Mouse (Mus musculus) testis, adult 2 months (tissue): ENCODE results near the gene Rwdd3. TPM values are rescaled to one million over a fixed set of nuclear protein-coding genes. Genes with fewer than 3 reads are reported as not detected.

Experiments used
- H3K27ac ChIP-seq: fragments of 200-500 bp; 2 replicates; pipeline ENCODE4 v1.5.1; 2012; ENCODE audit warnings: low read depth, low read length; ENCODE audit not compliant: control insufficient read depth, insufficient read depth
- H3K27me3 ChIP-seq: fragments of 200-500 bp; 2 replicates; pipeline ENCODE4 v1.6.1; 2012; ENCODE audit warnings: mild to moderate bottlenecking, low read length, moderate library complexity; ENCODE audit not compliant: control insufficient read depth, insufficient read depth
- H3K36me3 ChIP-seq: fragments of 200-500 bp; 2 replicates; pipeline ENCODE4 v1.6.1; 2012; ENCODE audit warnings: mild to moderate bottlenecking, low read length; ENCODE audit not compliant: control insufficient read depth, insufficient read depth
- H3K4me1 ChIP-seq: fragments of 200-500 bp; 2 replicates; pipeline ENCODE4 v1.6.1; 2012; ENCODE audit warnings: low read length; ENCODE audit not compliant: control insufficient read depth, insufficient read depth
- H3K4me3 ChIP-seq: fragments of 200-500 bp; 2 replicates; pipeline ENCODE4 v1.5.1; 2012; ENCODE audit warnings: low read depth, mild to moderate bottlenecking, low read length, moderate library complexity, mixed read lengths; ENCODE audit not compliant: control insufficient read depth
- CTCF ChIP-seq: fragments of 200-500 bp; IDR thresholded peaks from 2 replicates; pipeline ENCODE4 v1.5.1; 2012; ENCODE audit warnings: low read depth, mild to moderate bottlenecking, inconsistent platforms, low read length, moderate library complexity; ENCODE audit not compliant: control insufficient read depth, insufficient read depth, insufficient replicate concordance
- POLR2A ChIP-seq: fragments of 200-500 bp; IDR thresholded peaks from 2 replicates; pipeline ENCODE4 v1.6.1; 2012; ENCODE audit warnings: low read depth, mild to moderate bottlenecking, inconsistent platforms, low read length, moderate library complexity; ENCODE audit not compliant: control insufficient read depth
- polyA plus RNA-seq: library from polyadenylated mRNA; depleted of rRNA; stranded (reverse); fragments of >200 nt; gene quantifications from 2 replicates; pipeline ENCODE4 v1.2.3, GENCODE M21; 2012

The Rwdd3 gene
- polyA plus RNA-seq, 1 experiment = 1.8 TPM

DNA sequence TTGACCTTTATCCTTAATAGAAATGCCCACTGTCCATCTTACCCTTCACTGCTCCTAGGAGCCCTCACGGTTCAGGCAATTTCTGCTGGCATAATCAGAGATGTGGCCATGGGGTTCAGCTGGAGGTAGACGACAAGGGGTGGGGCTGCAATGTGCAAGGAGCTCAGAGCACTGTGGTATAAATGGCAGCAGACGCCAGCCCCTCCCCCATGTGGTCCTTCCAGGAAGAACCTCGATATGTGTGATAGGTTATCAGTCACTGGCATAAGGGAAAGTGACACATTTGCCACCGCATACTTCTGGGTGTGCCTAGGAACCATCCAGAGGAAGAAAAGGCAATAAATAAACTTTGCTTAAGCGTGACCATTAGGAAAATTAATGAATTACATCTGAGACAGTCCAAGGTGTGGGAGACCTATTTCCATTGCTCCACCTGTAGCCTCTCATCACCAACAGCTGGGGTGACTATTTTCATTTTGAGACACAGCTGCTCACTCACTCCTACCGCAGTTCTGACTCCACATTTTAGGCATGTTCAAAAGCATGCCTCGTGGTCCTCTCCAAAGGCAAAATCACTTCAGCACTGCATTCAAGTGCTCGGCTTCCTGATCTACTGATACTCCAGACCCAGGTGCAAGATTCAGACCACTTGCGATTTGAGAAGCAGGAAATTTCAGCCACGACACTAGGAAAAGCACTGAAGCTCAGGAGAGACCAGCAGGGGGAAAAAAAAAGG lies 29.7 kb upstream of the Rwdd3 start:
- H3K27ac ChIP-seq = no peak overlapping the region
- no peak overlapping the region for H3K4me3 ChIP-seq
- peaks cover under 1% of the 10 kb centered on the region; the same call in 1 of the 2 replicates for H3K4me1 ChIP-seq
- no peak for TF ChIP-seq CTCF
- TF ChIP-seq POLR2A = no peak
- no peaks in the 10 kb centered on the region for H3K36me3 ChIP-seq
- no peaks in the 10 kb centered on the region for H3K27me3 ChIP-seq

DNA sequence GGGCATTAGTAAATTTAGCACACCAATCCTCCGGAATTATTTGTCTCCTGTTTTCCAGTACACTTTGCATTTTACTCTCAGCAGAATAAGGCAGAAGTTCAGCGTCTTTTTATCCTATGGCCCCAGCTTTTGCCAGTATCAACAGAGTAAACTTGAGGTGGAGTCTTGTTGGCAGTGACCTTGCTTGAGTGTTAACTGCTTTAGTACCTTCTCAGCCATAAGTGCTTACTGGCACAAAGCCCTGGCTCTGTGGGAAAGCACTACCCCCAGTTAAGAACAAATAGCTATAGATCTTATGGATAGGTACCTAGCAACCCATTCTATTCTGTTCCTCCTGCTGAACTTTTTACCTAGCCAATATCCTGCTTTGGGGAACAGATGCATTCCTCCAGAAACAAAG lies 17.7 kb upstream of the Rwdd3 start:
- no peak for TF ChIP-seq CTCF
- TF ChIP-seq POLR2A = no peak
- Histone ChIP-seq H3K4me3 (no peak overlapping the region), H3K36me3 (no peaks in the 10 kb centered on the region)

DNA sequence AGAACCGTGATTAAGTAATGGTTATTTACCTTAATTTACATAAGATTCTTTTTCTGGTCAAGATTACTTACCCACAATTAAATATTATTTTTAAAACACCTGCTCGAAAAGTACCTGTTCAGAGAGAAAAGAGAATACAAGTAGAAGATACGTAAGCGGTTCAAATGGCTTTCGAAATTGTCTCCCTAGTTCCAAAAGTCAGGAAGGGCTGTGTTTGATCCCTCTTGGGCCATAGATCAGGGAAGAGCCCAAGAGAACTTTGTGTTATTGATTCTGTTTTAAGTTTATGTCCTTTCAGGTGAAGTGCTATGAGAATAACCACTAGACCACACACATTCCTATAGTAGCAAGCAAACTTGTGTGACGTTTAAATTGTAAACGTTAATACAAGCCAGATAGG lies 16.0 kb upstream of the Rwdd3 start:
- no peak overlapping the region for H3K27ac ChIP-seq
- no peaks in the 10 kb centered on the region for H3K27me3 ChIP-seq
- peaks cover 4% of the 10 kb centered on the region; the same call in 1 of the 2 replicates for H3K4me1 ChIP-seq
- no peak for TF ChIP-seq POLR2A
- no peak for TF ChIP-seq CTCF
- no peaks in the 10 kb centered on the region for H3K36me3 ChIP-seq
- H3K4me3 ChIP-seq = no peak overlapping the region

More for the DNA sequence above, 17.7 kb upstream of the Rwdd3 start:
- H3K27me3 ChIP-seq = no peaks in the 10 kb centered on the region
- peaks cover 4% of the 10 kb centered on the region; the same call in 1 of the 2 replicates for H3K4me1 ChIP-seq
- H3K27ac ChIP-seq = no peak overlapping the region

DNA sequence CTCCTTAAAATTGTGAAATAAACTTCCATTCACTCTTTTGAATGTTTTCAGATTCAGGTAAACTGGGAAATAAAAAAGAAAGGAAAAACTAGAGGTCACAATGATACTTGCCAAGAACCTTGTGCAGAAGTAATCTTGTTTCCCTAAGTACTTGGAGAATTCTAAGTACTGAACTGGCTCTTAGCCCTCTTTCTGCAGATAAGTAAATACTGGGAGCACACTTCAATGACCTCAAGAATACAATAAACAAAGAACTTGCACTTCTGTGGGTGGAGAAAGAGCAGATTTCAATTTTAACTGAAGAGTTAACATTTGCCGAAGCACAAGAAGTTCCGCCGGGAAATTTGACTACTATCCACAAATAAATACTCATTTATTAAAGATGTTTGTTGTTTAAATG lies 15.4 kb upstream of the Rwdd3 start:
- no peak overlapping the region for H3K4me3 ChIP-seq
- H3K4me1 ChIP-seq = peaks cover 4% of the 10 kb centered on the region; the same call in 1 of the 2 replicates
- H3K27ac ChIP-seq = no peak overlapping the region
- TF ChIP-seq CTCF (no peak), POLR2A (no peak)
- no peaks in the 10 kb centered on the region for H3K36me3 ChIP-seq
- H3K27me3 ChIP-seq = no peaks in the 10 kb centered on the region

DNA sequence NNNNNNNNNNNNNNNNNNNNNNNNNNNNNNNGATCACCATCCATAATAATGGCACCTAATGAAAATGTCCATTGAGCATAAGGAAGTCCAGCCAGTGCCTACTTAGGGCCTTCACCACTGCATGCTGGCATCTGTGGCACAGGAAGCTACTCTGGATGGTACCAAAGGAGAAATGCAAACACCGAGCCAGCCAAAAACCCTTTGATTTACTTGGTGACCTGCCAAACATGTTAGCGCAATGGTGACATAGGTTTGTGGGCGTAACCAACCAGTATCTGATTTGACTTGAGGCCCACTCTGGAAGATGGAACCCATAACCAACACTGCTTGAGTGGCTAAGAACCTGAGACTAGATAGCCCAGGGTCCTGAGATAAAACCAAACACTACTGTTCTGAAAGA lies 13.7 kb upstream of the Rwdd3 start:
- H3K4me3 ChIP-seq = no peak overlapping the region
- no peak overlapping the region for H3K27ac ChIP-seq
- H3K36me3 ChIP-seq = no peaks in the 10 kb centered on the region
- TF ChIP-seq CTCF (no peak), POLR2A (no peak)
- no peaks in the 10 kb centered on the region for H3K27me3 ChIP-seq
- H3K4me1 ChIP-seq = peaks cover under 1% of the 10 kb centered on the region; the same call in 1 of the 2 replicates

DNA sequence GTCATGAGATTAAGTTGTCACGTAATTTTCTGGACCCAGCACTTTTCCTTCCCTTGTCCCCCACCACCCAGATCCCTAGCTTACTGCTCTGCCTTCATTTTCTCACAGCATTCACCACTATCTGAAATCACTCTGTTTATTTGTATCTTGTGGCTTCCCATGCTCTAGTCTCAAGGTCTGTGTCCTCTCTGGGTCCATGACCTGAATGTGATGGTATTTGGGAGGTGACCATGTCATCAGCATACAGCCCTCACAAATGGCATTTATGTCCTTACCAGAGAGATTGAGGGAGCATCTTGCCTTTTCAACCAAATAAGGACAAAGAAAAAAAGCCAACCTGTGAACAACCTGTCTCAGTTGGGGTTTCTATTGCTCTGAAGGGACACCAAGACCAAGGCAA lies 4.5 kb upstream of the Rwdd3 start:
- Histone ChIP-seq H3K27me3 (no peaks in the 10 kb centered on the region), H3K27ac (no peak overlapping the region), H3K4me3 (no peak overlapping the region), H3K4me1 (no peaks in the 10 kb centered on the region; the same call in 1 of the 2 replicates), H3K36me3 (no peaks in the 10 kb centered on the region)
- no peak for TF ChIP-seq POLR2A
- TF ChIP-seq CTCF = no peak

DNA sequence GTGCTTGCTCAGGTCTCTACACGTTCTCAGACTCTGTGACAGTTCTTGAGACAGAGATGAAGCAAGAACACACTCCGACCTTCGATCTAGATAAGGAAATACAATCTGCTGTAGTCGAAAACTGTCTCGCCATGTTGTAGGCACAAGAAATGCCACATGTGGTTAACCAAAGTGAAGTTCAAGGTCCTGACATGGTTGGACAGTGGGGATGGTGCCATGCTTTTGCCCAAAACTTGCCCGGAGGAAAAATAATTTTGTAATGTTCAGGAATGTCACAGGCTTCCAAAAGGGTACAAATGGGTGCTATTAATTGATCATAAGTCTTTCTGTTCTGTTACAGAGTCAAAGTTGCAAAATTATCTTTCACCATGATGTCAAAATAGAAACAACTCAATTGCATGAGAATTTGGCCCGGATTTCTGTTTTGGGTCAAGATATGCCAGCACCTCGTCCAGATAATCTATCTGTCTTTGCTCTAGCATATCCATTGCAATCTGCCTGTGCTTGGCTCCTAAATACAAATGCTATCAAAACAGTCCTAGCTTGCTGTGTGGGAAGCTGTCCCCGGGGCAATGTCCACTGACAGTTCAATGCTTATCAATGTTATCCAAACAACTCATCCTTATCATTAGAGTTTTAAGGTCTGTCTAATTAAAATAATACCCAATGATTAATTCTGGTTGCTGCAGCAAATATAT lies 2.9 kb upstream of the Rwdd3 start:
- Histone ChIP-seq H3K4me3 (no peak overlapping the region), H3K27ac (no peak overlapping the region), H3K4me1 (no peaks in the 10 kb centered on the region; the same call in 1 of the 2 replicates), H3K27me3 (no peaks in the 10 kb centered on the region), H3K36me3 (no peaks in the 10 kb centered on the region)
- no peak for TF ChIP-seq CTCF
- no peak for TF ChIP-seq POLR2A
